Mouse (Mus musculus) thymus, adult 18-20 months (tissue): ENCODE results near the gene H2-M3.
"Not testable (repeated sequence)": the region's sequence is repeated elsewhere in the genome, so short reads cannot be mapped to it uniquely, and the experiment has no call there.

Experiments
- DNase-seq, 2 experiments: peaks; one replicate each; pipeline ENCODE4 v3.0.0; 2022; ENCODE audit warnings: mixed read lengths in 2 of 2

H2-M3 gene

GRCm38 (mm10) chr17:37270058-37270701 is at the start of gene H2-M3:
Gene H2-M3, plus strand, starts transcription at chr17:37270220.
- peak; percentile 74 to 90 for DNase-seq

GRCm38 (mm10) chr17:37221879-37222278 is 48.1 kb upstream of the H2-M3 start:
- no peak for DNase-seq

DNA sequence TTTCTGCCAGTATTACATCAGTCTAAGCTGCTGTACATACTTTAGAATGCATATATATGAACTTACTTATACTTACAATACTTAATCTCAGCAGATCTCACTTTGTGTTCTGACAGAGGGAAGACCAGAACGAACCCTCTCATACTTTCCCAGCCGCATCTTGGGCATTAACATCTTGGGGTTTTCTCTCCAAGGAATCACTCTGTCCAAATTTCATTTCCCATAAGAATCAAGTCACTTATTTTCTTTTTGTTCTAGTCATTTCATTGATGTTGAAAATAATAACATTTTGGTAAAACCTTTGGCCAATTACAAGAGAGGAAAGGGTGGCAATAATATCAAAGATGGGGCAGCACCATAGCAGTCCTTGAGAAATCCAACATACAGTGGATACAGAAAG is 32.8 kb upstream of the H2-M3 start, which contains the start of gene Olfr97:
Gene Olfr97 (minus strand): TSS at position 101 of the 400 bp plus-strand sequence.
- not testable (repeated sequence) for DNase-seq

DNA sequence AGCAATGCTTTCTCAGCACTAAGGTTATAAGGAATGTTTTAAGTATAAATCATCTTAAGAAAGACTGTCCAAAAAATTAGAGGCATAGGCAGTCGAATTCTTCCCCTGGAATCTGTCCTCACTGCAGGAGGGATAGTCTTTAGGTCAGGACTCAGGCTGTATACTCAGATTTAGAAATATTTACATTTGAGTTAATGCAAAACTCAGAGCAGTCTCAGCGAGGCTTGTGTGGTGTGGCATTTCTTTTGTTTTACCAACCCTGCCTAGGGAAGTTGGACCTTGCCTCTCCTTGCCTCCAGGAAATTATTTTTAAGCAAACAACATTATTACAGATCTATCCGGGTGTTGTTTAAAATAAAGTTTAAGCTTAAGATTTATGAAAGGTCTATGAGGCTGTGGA is 27.8 kb upstream of the H2-M3 start:
- no peak for DNase-seq

GRCm38 (mm10) chr17:37246715-37247114 is 23.3 kb upstream of the H2-M3 start:
- peak; percentile 32 to 64 for DNase-seq

- DNase-seq: no peak
These were observed 20.6 kb upstream of the H2-M3 start for GRCm38 (mm10) chr17:37249460-37249859.

DNA sequence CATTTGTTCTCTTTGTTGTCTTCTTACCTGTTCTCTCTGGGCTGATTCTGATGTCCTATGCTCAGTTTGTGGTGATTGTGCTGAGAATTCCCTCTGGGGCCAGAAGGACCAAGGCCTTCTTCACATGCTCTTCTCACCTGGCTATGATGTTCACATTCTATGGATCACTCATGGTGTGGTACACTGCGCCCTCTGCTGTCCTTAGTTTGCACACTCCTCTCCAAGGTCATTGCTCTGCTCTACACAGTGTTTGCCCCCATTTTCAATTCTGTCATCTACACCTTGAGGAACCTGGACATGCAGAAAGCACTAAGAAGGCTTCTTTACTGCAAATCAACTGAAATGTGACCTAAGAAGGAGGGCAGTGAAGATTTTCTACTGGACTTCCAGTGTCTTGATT is 19.5 kb upstream of the H2-M3 start:
- no peak for DNase-seq

DNA sequence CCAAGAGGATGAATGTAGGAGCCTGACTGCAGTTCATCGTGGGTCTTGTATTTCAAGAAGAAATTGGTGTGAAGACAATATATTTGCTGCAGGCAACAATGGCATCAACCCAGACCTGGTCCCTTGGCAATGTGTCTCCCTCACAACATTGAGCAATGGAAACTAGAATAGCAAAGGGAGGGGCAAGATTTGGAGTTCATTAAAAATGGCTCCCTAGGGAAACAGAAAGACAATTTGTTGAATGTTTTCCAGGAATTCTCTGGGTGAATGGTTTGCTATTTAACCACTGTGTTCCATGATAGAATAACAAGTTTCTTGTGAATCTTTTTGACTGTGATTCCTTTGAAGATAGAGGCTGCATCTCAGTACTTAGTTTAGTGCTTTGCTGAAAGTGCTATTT is 6.4 kb upstream of the H2-M3 start, which contains the start of gene Olfr98:
Gene Olfr98 (minus strand): TSS at position 124 of the 400 bp plus-strand sequence.
- no peak for DNase-seq

DNA sequence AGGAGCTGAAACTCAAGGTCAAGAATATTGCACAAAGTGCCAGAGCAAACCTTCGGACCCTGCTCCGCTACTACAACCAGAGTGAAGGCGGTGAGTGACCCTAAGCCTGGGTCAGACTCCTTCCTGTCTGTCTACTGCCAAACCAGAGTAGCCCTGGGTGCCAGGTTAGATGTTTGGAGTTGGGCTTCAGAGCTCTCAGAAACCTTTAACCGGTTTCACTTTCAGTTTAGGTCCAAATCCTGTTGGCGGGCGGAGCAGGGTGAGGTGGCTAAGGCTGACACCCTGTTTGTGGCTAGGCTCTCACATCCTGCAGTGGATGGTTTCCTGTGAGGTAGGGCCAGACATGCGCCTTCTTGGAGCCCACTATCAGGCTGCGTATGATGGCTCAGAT is 677 bp downstream of the H2-M3 start:
- DNase-seq: peak; percentile 58 to 71

DNA sequence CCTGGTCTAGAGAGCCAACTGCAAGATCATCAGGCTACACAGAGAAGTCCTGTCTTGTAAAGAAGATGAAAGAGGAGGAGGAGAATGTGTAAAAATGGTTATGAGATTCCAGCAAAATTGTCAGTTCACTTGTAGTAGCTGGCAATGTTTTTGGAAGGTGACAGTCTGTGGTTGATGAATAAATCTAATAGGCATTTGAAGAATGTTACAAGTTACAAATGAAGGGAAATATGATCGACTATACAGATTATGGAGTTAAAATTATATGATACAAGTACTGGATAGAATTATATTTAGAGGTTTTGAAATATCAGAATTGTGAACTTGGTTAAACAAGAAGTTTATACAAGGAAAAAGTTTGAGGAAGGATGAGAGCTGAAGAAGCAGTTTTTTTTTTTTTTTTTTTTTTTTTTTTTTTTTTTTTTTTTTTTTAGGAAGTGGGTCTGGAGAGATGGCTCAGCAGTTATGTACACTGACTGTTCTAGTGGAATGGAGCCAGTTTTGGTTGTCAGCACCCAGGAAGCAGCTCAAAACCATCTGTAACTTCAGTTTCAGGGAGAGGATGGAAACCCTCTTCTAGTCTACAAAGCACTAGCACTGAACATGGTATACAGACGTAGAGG is 5.7 kb downstream of the H2-M3 start:
- no peak for DNase-seq

DNA sequence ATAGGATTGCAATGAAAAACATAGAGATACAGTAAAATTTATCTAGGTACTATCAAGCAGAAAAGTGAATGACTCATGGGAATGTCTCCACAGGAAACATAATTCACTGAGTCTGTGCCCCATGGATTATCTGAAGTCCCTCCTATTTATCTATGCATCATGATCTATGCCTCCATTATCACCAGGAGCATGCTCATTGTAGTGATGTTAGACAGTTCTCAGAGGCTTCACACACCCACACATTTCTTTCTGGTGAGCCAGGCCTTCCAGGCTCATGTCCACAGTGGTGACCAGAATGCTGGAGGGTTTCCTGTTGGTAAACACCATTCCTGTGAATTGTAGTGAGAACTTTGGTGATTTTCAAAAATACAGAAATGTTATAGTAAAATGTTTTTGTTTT is 6.6 kb downstream of the H2-M3 start:
- no peak for DNase-seq

DNA sequence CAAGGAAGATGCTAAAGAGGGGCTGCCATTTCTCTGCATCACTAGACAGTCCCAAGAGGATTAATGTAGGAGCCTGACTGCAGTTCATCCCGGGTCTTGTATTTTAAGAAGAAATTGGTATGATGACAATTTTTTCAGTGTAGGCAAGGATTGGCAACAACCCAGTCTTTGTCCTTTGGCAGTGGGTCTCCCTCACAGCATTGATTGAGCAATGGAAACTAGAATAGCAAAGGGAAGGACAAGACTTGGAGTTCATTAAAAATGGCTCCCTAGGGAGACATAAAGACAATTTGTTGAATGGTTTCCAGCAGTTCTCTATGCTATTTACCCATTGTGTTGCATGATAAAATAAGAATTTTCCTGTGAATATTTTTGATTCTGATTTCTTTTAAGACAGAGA is 10.3 kb downstream of the H2-M3 start:
- no peak for DNase-seq

DNA sequence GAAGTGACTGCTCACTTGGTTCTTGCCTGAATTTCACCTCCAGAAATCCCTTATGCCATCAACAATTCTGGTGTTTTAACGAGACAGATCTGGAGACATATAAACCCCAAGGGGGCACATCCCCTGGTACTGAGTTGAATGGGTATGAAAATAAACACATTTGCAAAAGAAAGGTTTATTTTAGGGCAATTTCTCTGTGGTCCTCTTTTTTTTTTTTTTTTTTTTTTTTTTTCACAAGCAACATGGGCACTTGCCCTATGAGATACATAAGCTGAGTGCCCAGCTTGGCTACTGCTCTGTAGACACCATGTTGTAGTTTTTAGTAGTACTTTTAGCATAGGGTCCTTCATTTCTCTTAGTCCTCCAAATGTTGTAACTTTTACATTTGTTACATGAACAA is 13.3 kb downstream of the H2-M3 start, which contains the start of gene Olfr99:
Gene Olfr99 (minus strand): TSS at position 101 of the 400 bp plus-strand sequence.
- DNase-seq: no peak

GRCm38 (mm10) chr17:37304213-37304612 is 34.2 kb downstream of the H2-M3 start, which contains the start of gene Olfr101:
Gene Olfr101, minus strand, starts transcription at chr17:37304313.
- DNase-seq: no peak

- no peak for DNase-seq
These were observed 38.5 kb downstream of the H2-M3 start for GRCm38 (mm10) chr17:37308483-37308882.

DNA sequence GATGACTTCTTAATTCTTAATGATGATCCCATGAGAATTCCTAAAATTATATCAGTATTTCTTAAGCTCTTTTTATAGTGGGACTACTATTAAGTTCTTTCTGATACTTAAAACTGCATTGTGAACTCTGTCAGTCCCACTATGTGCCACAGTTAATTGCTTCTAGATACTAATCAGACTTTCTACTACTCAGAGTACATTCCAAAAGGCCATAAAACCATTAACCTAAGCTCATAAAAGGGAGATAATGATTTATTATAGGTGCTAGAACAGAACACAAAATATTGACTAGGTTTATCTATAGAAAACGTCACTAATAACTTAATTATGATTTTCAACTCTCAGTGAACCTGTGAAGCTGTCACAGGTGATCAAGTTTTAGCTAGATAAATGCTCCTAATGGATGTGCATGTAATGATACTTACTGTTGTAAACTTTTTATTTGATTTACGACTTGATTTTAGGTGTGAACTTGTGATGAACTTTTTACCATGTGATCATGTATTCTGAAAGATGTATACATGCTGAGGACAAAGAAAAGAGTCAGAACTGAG is 40.2 kb downstream of the H2-M3 start:
- DNase-seq: no peak

- DNase-seq: no peak
These were observed 46.9 kb downstream of the H2-M3 start, which contains the start of gene Olfr102 for GRCm38 (mm10) chr17:37316954-37317353. Gene Olfr102, minus strand, starts transcription at chr17:37317054.
